Mouse (Mus musculus): Measurements from ENCODE around the gene Prss2. TPM values are rescaled to one million over a fixed set of nuclear protein-coding genes. Genes with fewer than 3 reads are reported as not detected.
"Not testable (repeated sequence)": the region's sequence is repeated elsewhere in the genome, so short reads cannot be mapped to it uniquely, and the experiment has no call there.

The Prss2 gene
- total RNA-seq, 4 experiments from 2014 or later = not detected

DNA sequence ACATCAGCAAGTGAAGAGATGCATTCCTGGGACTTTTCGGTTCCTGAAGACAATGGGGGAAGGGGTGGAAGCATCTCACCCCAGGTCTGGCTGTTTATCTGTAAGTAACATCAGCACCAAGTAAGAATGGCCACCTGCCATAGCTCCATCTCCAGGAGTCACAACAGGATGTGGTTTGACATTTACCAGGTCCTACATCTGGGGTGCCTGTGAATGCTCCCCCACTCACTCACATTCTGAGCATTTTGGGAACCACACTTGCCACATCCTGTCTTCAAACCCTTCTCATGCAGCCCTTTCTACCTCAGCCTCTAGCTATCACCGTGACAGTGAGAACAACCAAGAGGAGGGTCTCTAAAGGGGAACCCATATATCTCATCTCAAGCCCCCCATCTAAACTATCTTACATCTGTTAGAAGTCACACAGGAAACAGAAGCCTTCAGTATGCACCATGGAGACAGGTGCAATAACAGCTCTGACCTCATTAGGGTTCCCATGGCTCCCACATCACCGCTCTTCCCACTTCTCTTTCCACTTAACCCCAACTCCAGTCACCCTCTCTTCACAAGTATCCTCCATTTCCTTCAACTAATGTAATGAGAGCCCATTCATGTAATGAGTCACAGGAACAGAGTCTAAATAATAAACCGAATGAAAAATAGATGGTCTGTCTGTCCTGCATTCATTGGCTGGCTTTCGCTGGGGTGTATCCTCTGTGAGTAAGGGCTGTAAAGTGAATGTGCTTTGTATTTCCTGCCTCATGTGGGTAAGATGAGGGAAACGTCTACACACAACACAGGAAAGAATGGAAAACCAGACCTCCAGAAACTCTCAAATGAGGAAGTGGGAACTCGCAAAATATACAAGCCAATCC is 32.9 kb downstream of the Prss2 start:
- DNase-seq (ENCODE audit: low spot score in 2 of 2) = no peak

GRCm38 (mm10) chr6:41556389-41556788 is 34.8 kb downstream of the Prss2 start:
- no peak for DNase-seq (ENCODE audit: low spot score in 2 of 2)

GRCm38 (mm10) chr6:41557468-41557867 is 35.9 kb downstream of the Prss2 start:
- no peak for DNase-seq (ENCODE audit: low spot score in 2 of 2)

- DNase-seq (ENCODE audit: low spot score in 2 of 2) = no peak
Measured at GRCm38 (mm10) chr6:41558271-41558670, 36.7 kb downstream of the Prss2 start.

GRCm38 (mm10) chr6:41559331-41559730 is 37.7 kb downstream of the Prss2 start:
- DNase-seq (ENCODE audit: low spot score in 2 of 2) = no peak

GRCm38 (mm10) chr6:41560273-41560672 is 38.7 kb downstream of the Prss2 start:
- peak in 1 of 2 experiments; percentile 48 for DNase-seq (ENCODE audit: low spot score in 2 of 2)

GRCm38 (mm10) chr6:41562598-41562997 is 41.0 kb downstream of the Prss2 start:
- DNase-seq (ENCODE audit: low spot score in 2 of 2) = no peak

DNA sequence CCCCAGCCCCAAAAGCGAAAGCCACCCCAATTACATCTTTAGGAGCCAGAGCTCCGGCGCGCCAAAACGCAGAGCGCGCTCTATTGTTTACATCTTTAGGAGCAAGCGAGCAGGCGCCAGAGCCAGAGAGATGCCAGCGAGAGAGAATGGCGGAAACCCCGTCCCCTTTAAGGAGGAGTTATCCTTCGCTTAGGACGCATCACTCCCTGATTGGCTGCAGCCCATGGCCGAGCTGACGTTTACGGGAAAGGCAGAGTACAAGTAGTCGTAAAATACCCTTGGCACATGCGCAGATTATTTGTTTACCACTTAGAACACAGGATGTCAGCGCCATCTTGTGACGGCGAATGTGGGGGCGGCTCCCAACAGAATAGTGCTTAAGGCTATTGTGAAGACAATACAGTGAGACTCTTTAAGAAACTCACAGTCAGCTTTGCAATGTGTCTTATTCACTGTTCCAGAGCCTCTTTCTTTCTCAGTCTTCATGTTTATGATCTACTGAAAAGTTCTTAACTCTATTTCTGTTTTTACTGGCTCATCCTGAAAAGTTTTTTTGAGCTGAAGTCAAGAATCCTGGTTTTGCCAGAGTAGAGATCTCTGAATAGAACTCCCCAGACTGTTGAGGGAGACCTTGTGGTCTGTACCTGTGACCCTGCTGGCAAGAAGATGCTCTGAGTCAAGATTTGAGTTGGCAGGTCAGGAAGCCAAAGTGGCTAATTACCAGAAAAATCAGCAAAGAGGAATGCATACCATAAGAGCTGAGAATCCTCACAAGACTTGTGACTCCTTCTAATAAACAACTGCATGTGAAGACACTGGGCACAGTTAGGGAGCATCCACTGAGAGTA is 41.7 kb downstream of the Prss2 start:
- DNase-seq (ENCODE audit: low spot score in 2 of 2) = not testable (repeated sequence)

DNA sequence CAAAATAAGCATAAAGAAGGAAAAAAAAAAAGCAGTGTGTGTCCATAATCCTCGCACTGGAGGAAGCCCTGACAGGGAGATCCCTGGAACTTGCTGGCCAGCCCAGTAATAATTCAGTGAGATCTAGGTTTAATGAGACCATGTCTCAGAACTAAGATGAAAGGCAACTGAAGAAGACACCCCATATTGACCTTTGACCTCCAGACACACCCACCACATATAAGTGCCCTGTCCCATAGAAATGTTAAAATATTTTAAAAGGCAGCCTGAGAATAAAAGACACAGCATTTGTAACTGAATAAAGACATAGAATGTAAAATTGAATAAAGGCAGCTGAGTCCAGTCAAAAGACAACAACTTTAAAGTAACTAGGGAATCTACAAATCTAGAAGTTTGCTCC is 43.7 kb downstream of the Prss2 start:
- no peak for DNase-seq (ENCODE audit: low spot score in 2 of 2)

DNA sequence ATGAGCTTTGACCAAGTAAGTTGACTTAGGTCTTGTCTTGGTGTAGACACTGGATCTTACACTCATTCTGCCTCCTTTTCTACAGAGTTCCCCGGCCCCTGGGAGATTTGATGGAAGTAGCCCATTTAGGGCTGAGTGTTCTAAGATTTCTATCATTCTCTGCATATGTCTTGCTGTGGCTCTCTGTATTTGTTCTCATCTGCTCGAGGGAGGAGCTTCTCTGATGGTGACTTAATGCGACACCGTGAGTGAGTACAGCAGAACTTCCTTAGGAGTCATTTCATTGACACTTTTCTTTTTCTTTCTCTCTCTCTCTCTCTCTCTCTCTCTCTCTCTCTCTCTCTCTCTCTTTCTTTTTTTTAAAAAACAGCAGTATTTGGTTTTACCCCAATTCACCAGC is 45.4 kb downstream of the Prss2 start:
- DNase-seq (ENCODE audit: low spot score in 2 of 2) = no peak

DNA sequence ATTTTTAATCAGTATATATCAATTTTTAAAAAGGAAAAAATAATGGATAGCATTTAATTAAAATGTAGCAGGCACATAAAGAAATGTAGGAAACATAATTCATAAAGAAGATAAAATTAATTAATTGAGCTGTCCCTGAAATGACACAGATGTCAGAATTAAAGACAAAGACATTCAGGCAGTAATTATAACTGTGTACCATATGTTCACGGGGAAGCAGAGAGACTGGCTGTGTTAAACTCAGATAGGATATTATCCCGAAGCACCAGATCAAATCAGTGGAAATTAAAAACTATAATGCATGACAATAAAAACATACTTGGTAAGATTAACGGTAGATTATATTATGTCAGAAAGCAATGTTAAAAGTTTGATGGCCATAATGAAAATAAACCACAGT is 47.5 kb downstream of the Prss2 start:
- DNase-seq (ENCODE audit: low spot score in 2 of 2) = no peak

Other genes with a start within 250 kb of the Prss2 start
- not detected for gene Try4, start 219.5 kb upstream of the Prss2 start, total RNA-seq (2022)
- gene Try5, start 204.9 kb upstream of the Prss2 start, total RNA-seq (2022) = not detected
- not detected for gene Try10, start 167.7 kb upstream of the Prss2 start, total RNA-seq (2022)
- gene Prss3, start 144.1 kb upstream of the Prss2 start, total RNA-seq (2022) = not detected
- gene Gm5771, start 129.4 kb upstream of the Prss2 start, total RNA-seq (2022) = not detected
- not detected for gene Gm10334, start 75.6 kb upstream of the Prss2 start, total RNA-seq (2022)
- gene Prss1, start 62.9 kb upstream of the Prss2 start, total RNA-seq (2022) = not detected
- gene Ephb6, start 83.7 kb downstream of the Prss2 start, total RNA-seq (2022) = 10 to 100 TPM; 75.3 to 83.9 (median 78.7) TPM
- 1 to 10 TPM; 1.4 to 2.7 (median 1.9) TPM for gene Trpv6, start 114.6 kb downstream of the Prss2 start, total RNA-seq (2022)
- not detected for gene Trpv5, start 159.0 kb downstream of the Prss2 start, total RNA-seq (2022)
- gene Llcfc1, start 162.6 kb downstream of the Prss2 start, total RNA-seq (2022) = not detected
- gene Kel, start 182.6 kb downstream of the Prss2 start, total RNA-seq (2022) = not detected